Mouse (Mus musculus): Measurements from ENCODE around the gene Dnajb11. TPM values are rescaled to one million over a fixed set of nuclear protein-coding genes. Genes with fewer than 3 reads are reported as not detected.

Dnajb11 gene
- total RNA-seq (2022): 10 to 100 TPM; 55.9 to 75.2 (median 64.1) TPM

DNA sequence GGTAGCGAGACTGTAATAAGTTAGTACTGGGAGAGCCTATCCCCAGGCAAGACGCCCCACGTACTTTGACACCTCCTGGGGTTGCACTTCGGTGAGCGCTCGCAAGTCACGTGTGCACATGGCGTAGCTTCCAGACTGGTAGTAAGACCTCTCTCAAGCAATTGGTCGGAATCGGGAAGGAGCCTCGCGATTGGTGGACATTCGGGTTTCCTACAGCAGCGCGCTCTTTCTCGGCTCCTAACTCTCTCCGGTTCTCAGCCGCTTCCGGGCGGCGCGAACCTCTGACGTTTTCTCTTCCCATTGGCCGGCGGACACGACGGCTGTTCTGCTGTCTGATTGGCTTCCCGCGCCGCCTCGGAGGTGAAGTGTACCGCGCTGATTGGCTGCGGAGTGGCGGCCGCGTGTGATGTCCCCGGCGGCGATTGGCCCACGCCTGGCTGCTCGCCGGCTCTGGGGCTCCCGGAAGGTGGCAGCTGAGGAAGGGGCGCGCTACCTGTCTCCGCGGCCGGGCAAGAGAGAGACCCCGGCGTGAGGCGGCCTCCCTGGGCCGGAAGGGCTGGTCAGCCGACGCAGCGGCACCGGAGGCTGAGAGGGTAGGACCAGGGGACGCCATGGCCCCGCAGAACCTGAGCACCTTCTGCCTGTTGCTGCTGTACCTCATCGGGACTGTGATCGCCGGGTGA lies at the start of gene Dnajb11, which contains the start of gene Tbccd1:
TSS of gene Dnajb11 (plus strand) at position 415 of the 683 bp plus-strand sequence.
TSS of gene Tbccd1 (minus strand) at position 239 of the 683 bp plus-strand sequence.
- DNase-seq: peak; percentile 99

DNA sequence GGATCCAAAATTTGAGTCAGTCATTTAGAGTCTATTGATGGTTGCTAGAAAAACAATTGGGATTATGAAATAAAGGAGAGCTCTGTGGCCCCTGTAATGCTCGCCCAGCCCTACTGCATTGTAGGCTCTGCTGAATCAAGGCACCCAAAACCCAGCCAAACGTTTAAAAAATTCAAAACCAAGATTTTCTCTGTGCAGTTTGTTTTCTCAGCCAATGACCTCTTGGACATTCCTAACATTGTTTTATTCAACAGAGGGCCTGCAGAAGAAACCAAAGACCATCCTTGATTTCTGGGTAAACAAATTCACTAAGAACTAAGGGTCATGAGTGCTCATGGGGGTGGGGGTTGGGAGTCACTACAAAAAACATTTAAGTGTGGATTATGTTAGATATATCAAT lies 46.2 kb upstream of the Dnajb11 start, which contains the start of gene Crygs:
TSS of gene Crygs (minus strand) at position 101 of the 400 bp plus-strand sequence.
- DNase-seq: no peak

DNA sequence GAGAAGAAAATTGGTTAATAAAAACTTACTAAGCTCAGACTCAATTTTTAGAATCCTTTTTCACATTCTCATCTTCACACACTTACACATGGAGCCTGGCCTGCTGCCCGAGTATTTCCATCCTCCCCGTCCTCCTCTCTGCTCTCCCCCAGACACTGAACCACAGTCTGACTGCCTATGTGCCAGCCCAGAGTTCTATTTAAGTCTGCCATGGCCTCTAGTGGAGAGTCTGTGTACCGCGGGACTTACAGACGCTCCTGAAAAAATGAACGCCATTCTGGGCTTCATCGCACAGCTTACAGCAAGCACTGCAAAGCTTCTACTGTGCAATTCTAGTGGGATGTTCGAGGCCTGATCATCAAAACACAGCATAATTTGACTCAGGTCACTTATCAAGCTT lies 36.9 kb upstream of the Dnajb11 start:
- no peak for DNase-seq

DNA sequence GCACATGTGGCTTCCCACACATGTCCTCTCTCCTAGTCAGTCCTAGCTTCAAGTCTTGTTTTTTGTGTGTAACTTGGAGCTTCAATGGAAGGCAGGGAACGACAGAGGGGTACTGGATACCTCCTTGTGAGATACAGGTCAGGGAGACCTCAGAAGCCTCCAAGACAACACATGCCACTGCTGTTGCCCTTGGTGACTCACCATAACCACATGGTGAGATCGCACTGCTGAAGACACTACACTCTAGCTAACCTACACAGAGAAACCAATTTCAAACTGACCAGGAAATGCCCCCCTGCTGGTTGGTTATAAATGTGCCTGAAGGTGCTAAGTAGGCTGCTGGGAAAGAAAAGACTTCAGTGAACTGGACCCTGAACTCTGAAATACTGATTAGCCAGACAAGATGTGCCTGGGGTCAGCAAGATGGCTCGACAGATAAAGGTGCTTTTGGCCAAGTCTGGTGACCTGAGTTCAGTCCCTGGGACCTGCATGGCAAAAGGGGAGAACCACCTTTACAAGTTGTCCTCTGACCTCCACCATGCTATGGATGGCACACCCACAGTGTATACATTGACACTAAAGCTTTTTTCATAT lies 24.6 kb upstream of the Dnajb11 start:
- DNase-seq: no peak

DNA sequence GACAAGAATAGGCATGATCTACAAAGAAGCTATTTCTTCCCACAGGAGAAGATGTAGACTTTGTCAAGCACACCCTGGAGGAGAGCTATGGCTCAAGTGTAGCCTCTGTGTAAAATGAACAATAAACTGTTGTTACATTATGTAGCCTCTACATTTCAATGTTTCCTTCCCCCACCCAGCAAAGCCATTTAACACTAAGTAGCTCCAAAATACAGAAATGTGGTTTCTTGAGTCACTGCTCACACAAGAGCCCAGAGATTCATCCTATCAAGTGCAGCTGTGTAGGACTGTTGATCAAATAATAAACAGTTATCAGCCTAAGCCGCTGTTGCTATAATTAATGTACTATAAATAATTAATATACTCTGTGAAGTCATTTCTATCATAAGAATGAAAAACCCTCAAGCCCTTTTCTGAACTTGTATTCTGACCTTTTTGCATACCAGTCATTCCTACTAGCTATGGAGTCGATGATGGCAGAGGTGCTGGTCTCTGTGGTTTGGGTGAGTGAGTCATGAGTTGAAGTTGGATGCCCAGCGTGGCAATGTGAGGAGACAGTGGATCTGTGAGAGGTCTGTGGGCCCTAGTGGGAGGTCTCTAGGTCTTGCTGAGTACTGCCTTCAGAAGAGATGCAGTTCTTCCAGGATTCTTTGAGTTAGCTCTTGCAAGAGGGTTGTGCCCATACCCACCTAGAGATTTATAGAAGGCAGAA lies 18.3 kb upstream of the Dnajb11 start:
- no peak for DNase-seq

DNA sequence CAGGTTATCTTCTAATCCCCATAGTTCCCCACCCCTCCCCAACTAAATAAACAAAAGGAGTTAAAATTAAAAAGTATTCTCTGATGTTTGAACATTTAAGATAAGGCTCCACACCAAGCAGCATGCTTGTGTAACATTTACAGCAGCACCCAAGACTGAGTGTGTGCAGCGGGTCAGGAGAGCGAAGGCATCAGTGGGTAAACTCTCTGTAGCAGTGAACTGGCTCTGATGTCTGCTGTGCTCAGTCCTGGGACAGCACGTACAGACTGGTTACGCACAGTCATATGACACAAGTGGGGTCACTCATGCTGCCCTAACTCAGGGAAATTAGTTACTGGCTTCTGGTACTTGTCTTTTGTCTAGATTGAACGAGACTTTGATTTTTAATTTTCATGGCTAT lies 14.8 kb upstream of the Dnajb11 start:
- DNase-seq: no peak

DNA sequence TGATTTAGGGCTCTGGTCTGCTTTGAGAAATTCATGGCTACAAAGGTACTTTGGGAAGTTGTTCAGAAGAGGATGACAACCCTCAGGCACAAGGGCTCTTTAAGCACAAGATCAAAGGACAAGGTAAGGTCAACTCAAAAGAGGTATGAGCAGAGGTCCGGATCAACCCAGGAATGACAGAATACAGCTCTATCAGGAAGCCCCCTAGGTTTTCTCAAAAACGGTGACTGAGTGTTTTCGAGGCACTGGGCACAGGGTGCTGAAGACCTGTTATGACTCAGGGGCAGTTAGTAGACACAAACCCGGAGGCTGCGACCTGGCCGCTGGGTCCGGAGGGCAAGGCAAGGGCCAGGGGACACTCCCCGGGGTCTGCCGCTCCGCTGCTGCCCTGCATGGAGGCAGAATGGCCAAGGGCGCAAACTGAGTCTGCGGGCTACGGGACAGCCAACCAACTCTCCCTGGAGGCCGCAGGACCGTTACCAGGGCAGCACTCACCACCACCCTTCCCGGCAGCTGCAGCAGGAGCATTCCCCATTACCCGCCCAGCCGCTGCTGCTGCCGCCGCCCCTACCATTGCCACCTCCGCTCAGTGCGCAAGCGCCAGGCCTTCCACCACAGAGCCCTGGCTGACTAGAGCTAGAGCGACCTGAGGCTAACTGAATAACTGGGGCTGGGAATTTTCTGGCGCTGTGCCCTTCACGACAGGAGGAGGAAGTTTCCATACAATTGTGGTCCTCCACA lies 13.4 kb upstream of the Dnajb11 start:
- peak; percentile 72 for DNase-seq

DNA sequence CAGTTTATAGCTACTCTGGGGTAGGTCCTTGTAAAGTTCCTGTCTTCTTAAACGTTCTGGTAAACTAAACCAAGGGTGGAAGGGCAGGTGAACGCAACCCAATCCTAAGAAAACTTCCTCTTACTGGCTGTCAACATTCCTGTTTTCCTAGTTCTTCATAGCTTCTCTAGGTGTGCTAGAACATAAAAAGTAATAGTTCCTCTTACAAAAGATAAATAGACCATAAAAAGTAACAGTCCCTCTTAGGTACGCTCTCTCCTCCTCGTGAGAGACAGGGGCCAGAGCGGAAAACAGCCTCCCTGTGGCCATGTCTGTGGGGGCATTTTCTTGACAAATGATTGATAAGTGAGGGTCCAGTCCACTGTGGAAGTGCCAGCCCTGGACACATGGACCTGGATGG lies 12.8 kb upstream of the Dnajb11 start:
- DNase-seq: no peak

DNA sequence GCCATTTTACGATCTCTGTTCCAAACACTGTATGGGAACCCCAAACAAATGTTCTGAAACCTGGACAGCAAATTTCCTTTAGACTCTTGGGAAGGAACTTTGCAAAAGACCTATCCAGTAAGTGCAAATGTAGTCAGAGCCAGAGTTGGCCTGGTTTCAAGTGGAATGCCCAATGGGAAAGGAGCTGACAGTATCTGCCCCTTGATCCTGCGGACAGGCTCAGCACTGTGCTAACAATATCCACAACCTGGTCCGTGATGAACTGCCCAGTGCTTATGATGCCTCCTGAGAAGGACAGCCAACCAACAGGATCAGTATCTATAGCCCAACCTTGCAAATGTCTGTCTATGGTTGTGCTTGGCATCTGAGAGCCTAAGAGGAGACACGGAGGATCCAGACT lies 12.2 kb upstream of the Dnajb11 start:
- DNase-seq: no peak

DNA sequence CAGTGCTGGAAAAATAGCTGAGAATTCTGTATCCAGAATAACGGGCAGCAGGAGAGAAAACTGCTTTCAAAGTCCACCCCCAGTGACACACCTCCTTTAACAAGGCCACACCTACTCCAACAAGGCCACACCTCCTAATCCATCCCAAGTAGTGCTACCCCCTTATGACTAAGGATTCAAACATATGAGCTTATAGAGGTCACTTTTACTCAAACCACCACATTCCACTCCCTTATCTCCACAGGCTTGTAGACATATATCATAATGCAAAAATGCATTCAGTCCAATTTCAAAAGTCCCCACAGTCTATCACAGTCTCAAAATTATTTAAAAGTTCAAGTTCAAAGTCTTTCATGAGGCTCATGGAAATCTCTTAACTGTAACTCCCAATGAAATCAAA lies 10.0 kb upstream of the Dnajb11 start:
- DNase-seq: no peak

DNA sequence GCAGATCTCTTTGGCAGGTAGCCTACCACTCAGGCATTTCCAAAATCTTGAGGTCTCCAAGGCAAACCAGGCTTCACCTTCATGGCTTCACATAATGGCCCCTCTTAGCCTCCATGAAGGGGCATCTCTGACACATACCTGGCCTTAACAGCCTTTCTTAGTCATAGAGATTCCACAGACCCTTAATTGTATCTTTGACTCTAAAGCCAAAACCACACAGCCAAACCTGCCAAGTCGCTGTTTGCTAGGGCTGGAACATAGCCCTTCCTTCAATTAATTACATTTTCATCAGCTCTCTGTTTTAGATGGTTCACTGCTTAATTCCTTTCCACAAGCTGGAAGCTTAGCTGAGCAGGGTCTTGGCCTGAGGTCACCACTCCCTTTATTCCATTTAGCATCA lies 9.3 kb upstream of the Dnajb11 start:
- no peak for DNase-seq

DNA sequence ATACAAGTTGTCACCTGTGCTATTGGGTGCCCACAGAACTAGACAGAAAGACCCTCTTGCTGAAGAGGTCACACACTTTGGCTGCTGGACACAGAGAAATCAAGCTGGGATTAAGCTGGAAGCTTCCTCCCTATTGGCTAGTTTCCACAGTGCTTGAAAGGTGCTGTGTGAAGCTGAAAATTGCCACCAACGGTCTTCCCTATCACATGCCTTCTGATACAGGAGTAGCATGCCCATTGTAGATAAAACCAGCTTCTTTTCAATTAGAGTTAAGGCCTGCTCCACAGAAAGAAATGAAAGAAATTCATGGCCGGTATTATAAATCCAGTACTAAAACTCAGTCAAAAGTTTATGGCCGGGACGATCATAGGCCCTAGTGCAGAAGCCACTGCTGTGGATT lies 4.9 kb upstream of the Dnajb11 start:
- DNase-seq: no peak

DNA sequence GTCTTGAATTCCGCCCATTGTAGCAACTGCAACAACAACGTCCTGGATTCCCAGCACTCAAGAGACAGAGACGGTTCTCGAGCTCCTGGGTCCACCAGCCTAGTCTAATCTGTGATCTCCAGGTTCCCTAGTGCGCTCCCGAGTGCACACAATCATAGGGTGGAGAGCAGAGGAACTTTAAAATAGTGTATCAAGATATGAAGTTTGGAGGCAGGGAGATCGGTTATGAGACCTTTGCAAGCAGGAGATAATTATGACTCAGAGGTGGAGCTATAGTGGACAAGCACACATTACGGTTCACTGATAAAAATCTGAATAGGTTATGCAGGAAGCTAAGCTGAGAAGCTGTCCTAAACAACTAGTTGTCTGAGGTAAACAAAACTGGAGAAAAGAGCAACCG lies 872 bp upstream of the Dnajb11 start:
- no peak for DNase-seq

DNA sequence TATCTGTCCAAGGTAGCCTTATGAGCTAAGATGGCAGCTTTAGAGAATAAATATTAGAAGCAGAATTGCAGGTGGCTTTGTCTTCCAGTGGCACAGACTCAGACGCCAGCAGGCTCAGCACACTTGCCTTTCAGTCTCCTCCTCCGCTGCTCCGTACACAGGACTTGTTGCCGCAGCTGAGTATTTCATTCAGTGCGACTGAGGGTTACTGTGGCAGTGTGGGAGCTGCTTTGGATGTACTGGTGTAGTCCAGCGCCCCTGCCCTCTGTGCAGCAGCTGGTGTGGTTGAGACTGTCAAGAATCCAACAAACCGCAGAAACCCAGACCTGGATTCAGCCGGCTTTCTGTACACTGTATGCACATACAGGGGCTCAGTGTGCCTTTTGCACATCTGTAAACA lies 14.8 kb downstream of the Dnajb11 start:
- DNase-seq: no peak

DNA sequence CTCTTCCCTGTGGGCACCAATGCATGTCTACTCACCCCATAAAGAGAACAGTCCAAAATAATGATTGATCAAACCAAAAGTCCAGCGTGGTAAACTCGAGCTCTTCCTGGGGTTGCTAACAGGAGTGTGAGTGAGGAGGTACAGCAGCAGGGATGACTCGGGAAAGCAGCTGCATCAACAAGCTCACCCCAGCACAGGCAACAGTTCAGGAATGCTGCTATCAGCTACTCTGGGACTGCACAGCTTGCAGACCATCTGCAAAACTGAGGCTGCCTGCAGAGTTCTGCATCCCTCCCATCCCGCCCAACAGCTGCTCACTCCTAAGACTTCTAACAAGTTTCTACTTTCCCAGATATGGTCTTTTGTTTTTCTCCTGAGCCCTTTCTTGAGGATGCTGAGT lies 15.7 kb downstream of the Dnajb11 start:
- DNase-seq: no peak

DNA sequence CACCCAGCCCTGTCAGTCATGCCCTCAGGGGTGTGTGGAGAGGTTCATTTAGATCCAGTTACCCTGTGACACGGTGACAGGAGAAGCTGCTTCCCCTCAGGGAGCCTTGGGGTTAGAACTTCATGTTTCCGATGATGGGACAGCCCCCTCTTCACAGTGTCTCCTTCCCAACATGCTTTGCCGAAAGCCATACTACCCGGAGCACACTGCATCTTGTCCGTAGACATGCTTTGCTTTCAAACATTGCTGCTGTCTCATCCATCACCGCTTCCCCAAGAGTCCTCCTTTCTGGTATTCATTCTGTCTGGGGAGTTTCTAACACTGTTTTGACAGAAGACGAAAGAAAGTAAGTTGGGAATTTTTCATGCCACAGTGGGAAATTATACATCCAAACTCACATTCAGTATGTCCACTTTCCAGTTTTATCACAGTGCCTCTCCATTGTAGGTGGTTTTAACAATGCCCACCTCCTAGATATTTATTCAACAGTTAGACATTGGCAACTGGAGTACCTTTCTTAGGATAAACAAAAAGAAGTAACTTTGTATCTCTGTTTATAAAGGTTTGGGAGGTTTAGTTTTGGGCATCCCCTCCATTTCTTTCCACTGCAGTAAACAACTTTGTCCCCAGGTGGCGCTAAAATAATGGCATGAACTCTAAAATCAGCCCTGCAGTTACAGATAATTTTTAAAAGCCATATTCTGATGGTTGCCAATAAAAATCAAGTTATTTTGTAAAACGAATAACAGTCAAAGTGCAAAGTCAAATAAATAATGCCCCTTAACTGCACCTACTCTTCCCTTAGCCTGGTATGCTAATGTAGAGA lies 18.8 kb downstream of the Dnajb11 start:
- DNase-seq: no peak

DNA sequence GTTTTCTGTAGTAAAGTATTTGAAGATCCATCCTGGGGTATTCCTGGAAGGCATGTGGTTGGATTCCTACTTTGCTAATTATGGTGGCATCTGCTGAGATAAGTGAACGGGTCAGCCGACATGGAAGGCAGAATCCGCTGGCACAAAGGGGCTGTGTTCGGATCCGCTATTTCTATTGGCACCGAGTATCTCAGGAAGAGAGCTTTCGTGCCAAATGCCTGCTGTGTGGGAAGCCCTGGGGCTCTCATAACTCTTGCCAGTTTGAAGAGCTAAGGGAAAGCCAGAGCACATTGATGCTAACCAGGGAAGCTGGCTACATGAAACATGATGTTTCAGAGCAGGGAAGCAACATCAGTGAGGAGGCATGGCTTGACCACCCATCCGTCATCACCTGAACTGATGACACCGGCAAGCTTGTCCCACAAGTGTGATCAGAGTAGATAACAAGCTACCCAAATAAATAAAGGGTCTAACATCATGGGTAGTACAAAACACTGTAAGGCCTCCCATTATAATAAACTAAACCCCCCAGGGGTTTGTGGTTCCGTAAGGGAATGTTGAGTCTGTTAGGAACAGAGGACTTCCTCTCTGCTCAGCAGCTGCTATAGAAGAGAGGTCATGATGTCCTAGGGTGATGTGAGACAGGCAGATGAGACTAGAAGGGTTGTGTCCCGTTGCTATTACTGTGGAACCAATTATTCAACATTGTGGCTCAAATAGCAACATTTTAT lies 20.2 kb downstream of the Dnajb11 start:
- no peak for DNase-seq

DNA sequence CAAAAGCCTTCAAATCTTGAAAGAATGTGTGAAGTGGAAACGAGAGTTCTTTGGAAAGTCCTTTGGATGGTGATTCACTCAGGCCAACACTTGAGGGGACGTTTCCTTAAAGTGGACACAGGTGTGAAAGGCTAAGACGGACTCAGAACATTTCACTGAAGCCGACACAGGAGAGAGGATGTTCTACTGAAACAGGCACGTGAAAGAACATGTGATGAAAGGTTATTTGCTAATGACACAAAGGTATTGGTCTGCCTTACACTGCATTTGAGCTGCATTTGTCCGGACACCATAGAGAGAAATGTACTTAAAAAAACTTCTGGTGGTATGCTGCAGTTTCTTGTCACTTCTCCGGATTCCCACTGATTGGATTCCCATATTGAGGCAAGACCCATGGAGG lies 21.1 kb downstream of the Dnajb11 start:
- no peak for DNase-seq

DNA sequence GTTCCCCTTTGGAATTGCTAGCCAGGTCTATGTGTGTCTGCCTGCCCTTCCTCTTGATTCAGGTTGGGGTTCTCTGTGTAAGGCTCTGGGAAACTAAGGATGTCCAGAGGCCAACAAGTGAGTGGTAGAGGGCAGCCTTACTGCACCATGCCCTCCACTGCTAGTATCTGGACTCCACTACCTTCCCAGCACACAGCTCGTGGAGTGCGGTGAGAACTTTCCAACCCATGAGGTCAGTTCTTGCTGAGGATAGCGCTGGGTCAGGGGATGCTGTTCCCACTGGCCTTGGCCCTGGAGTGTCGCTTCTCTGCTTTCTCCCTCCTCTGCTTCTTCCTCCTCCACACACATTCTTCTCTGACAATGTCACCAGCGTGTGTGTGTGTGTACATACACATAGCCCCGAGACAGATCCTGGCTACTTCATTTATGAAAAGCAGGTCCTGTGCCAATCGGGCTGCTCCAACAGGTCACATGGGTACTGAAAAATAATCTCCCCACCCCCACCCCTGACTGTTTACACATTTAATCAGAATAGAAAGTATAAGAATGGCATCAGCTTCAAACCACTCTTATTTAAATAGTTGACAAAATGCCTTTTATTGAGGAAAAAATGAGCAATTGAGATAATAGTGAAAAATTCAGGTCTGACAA lies 22.4 kb downstream of the Dnajb11 start:
- no peak for DNase-seq

DNA sequence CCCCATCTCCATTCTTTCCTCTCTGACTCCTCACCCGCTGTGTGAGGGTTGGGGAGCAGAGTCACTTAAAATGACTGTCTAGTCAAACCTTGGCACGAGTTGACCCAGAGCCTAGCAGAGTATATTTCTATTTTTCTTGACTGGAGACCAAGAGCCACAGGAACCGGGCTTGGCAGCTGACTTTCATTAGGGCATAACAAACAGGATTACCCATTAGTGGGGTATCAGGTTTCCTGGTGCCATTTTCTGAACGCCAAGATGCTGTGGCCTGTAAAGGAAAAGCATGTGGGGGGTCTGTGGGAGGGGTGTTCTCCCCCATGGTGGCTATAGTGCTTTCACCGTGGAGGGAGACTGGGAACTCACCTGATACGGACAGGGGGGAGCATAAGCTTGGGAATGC lies 23.3 kb downstream of the Dnajb11 start:
- DNase-seq: no peak

DNA sequence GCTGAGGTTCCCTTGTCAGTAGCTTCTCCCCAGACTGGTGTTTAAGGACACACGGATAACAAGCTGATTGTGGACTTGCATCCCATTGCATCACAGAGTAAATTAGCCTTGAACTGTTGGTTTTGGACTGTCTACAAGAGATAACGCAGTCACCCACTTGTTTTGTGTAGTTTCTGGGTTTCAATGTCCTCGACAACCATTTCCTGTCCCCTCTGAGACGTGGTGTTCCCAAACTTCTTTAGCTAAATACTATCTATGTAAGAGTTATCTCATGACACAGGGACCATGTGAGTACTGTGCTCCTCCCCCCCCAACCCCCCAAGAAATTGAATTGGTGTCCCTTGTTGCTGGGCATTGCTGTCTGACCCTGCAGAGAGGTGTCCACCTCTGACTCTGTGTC lies 23.8 kb downstream of the Dnajb11 start:
- peak; percentile 43 for DNase-seq

Measured in adrenal gland, adult 8-10 months (tissue).